Mouse (Mus musculus) gastrocnemius, postnatal 25 days (tissue): ENCODE data around the gene Myo1d. TPM values are rescaled to one million over a fixed set of nuclear protein-coding genes. Genes with fewer than 3 reads are reported as not detected.

Experiments
- DNase-seq: peaks from one replicate; pipeline ENCODE4 v3.0.0; 2022
- total RNA-seq, 2 experiments: library from RNA; stranded (reverse); gene quantifications; 1 replicate in 1 of 2; 2 replicates in 1 of 2; pipeline ENCODE4 v1.2.3; 2021

Myo1d gene
- total RNA-seq, 2 experiments from 2014 or later = 3.0 to 3.9 TPM

DNA sequence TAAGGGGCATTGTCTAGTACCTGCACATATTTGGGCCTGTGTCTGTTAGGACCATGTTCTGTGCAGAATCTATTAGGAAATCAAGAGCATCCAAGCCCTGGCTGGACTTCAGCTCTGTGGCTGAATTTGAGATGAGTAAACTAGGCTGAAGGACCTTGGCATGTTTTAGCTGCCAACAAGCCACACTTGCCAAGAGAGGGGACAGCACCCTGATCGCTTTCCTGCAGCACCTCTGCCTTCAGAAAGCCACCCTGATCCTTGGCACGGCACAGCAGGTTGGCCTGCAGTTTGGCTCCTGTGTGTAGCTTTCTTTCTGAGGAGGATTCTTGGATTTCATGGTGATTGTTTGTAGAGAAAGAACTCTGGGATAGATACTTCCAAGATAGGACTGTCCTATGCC, 1.7 kb upstream of the Myo1d start:
- DNase-seq = no peak

DNA sequence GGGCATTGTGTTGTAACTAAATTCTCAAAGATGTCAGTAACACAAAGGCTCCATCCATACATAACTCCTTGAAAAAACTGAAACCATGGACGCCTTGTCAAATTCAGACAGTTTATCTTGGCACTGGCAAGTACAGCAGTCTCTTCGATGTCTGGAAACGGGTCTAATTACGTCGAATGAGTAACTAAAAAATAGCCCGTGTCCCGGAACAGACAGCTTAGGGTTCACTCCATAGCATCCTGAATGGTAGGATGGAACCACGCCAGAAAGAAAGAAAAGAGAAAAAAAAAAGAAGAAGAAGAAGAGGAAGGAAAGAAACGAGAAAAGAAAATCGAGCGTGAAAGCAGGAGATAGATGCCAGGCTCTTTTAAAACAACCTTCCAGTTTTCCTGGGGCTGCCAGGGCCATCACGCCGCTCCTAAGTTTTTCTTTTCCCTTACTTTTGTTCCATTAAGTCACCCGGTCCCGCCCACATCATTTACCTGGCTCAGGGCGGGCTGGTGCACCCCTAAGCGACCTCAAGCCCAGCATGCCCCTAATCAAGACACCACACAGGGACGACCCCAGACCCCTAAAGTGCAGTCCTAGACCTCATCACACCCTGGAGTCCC, 804 bp downstream of the Myo1d start:
- no peak for DNase-seq

DNA sequence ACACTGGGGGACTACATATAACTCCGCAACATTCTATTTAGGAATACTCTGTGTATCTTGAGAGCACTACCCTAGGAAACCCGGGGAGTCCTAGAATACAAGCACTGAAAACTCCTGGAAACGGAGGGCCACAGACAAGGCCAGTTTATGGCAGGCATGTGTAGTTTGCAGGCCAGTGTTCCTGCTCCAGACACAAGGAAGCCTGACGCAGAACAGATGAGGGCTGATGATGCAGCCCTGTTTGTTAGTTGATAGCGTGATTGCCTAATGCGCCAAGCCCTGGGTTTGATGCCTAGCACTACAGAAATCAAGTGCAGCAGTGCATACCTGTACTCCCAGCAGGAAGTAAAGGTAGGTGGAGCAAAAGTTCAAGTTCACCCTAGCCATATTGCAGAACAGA, 1.7 kb downstream of the Myo1d start:
- no peak for DNase-seq

DNA sequence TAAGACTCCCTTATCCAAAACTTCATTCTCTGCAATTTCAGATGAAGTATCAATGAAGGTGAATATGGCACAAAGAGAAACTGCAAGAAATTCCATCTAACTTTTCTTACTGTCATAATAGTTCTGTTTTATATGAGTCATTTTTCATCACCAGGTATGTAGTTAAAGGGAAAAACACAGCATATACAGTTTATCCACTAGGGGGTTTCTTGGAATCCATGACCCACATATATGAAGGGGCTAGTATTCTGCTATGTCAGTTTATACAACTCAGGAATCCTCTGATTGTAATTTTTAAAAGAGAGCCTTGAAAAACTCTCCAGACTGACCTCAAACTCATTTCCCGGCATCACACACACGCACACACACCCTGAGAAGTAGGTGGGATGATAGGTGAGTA, 2.1 kb downstream of the Myo1d start:
- DNase-seq = no peak

DNA sequence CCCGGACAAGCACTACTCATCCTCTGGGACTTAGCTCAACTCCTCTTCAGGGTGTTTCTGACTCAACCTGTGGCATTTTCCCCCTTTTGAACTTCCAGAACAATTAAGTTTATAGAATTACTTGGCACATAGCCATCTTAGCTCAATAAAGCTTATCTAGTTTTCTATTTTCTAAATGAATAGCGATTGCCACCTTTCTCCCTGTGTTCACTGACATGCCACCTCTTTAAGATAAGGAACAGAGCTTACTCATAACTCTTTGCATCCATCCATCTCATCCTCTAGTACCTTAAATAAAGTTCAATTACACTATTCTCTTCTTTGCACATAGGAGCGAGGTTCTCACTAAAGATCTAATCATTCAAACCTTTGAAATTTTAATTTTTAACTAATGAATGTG, 4.3 kb downstream of the Myo1d start:
- no peak for DNase-seq

DNA sequence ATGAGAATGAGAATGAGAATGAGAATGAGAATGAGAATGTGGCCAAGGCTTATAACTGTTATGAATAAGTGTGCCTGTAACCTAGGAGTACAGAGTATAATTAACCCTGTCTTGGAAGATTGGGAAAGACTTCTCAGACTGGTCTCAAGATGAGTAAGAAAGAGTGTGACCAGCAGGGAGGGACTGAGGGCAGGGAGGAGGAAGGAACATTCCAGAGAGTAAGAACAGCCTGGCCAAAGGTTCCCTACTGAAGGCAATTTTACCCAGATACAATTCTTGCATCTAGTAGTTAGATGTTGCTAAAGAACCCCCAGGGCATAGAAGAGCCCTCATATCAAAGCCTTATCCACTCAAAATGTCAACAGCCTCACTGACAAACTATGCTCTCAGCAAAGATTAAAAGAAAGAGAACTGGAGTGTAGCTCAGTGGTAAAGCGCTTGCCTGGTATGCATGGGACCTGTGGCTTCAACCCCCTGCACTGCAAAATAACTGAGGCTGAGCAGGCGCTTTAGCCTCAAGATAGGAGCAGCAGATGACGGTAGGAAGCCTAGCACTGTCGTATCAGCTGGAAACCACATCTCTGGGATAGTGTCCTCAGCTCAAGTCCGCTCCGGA, 7.1 kb downstream of the Myo1d start:
- DNase-seq = no peak

DNA sequence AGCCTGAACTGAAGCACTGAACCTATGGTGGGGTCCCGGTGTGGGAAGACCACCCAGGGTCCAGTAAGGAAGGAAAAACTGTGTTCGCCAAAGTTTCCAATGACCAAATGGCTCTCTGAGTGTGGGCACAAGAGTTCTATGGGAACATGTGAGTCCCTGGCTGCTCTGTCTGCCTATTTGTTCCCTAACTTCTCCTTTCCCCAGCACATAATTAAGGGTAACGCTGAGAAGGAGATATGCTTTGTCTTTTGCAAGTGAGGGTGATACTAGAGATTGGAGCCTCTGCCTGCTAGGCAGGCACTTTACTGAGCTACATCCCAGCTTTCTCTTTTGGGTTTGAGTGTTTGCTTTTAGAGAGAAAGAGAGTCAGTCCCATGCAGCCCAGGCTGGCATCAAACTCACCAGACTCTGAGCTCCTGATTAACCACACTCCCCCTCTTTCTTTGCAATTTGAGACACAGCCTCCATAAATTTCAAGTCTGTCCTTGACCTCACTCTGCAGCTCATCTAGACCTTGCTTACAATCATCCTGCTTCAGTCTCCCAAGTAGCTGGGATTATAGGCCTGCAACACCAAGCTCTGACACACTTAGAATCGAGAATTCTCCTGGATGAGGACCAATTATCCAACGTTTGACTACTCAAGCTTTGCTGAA, 8.1 kb downstream of the Myo1d start:
- DNase-seq = no peak

DNA sequence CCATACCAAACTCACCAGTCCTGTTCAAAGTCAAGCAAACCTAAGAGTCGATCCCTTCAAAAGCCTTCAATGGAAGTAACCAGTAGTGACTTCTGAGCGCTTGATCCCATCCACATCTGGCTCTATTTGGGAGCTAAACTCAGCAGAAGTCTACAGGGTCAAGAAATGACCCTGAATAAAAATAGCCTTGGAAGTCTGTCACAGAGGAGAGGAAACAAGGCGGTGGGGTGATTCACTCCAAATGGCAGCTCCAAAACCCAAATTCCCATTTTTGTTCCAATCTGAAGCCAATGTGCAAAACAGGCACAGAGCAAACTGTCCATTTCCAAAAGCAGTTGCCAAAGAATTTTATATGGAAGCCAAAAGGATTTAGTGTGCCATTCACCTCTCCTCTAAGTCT, 8.6 kb downstream of the Myo1d start:
- DNase-seq = no peak

DNA sequence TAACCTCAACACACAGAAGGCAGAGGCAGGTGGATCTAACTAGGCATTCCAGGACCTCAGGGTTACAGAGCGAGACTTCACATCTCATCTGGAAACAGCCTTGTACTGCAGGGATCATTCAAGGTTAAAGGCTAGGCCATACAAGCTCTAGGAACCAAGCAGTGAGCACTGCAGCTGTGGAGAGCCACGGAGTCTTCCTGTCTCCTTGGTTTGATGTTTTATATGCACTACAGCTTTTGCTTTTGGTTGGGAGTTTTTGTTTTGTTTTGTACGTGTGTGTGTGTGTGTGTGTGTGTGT, 12.6 kb downstream of the Myo1d start:
- no peak for DNase-seq

DNA sequence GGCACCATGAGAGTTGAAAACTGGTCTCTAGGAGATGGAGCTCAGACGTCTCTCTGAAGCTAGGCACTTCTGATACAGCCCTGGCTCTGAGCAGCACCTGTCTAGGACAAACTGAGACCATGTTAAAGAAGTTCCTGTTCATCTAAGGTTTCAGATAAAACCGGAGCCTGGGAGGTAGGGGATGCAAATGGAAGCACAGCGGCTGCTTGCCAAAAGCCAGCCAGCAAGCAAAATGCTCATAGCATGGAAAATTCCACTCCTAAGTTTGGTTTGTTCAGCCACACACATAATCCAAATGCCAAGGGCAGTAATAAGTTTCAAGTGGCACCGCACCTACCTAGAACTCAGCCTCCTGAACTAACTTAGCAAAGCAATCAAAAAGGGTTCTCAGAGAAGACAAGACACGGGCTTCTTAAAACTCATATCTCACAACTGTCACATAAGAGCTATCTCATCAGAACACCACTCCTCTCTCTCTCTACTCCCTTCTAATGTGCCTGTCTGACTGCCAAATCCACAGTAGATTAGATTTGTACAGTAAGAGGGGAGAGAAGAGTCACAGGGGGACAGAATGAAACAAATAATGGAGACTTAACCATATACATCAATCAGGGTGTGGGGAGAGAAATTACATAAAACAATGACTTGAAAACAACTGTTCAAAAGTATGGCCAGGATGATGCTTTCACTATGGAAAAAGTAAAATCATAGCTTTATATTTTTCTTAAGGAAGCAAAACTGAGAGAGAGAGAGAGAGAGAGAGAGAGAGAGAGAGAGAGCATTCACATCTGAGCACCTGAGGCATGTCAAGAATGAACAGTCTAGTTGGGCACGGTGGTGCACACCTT, 13.1 kb downstream of the Myo1d start:
- DNase-seq = no peak

DNA sequence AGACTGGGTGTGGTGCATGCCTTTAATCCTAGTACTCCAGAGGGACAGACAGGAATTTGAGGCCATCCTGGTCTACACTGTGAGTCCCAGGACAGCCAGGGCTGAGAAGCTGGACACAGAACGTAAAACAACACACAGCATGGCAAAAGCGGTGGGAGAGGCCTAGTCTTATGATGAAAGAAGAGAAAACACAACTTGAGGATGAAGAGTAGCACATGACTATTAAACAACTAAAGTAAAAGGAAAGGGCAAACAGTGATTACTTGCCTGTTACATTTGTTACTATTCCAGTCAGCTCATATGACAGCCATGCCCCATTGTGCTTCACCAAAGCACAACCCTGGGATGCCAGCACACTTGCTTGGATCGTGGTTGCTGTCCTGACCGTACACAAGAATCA, 13.8 kb downstream of the Myo1d start:
- DNase-seq = no peak

DNA sequence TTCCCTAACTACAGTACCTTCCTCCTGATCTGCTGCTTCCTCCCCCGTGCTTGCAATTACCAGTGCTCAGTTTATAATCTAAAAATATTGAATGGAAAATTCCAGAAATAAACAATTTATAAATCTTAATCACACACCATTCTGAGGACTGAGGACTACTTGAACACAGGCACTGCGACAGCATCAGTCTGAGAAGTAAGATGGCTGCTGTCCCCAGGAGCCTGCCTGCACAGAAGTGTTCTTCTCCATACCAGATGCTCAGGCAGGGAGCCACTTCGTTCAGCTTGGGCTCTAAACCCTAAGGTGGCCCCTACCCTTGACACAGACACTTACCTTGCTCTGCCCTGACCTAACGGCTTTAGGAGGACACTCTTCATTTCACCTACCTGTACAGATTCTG, 17.8 kb downstream of the Myo1d start:
- DNase-seq = no peak

DNA sequence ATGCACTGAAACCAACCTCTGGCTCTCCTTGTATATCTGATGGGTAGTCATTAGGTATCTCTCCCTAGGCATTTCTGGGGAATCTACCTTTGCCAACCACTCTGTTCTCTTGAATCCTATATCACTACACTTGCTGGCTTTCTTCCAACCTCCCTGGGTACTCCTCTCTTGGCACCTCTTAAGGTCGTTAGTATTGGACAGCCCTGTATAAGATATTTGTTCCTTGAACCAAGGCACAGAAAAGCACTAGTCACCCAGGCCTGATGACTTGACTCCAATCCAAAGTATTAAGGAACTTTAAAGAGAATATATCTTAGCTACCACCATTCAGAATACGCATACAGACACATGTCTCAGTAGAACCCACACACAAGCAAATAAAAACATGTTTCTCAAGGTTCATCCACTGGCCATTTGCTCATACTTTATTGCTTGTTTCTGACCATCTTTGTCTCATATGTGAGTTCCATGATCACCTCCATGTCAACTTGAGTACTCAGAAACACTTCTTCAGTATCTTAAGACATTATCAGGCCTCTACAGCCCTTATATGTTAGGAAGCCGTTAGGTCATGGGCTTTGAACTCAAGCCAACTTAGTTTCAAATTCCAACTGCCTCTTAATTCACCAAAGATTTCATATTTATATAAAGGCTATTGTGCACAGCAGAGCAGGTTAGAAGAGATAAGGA, 18.4 kb downstream of the Myo1d start:
- no peak for DNase-seq

DNA sequence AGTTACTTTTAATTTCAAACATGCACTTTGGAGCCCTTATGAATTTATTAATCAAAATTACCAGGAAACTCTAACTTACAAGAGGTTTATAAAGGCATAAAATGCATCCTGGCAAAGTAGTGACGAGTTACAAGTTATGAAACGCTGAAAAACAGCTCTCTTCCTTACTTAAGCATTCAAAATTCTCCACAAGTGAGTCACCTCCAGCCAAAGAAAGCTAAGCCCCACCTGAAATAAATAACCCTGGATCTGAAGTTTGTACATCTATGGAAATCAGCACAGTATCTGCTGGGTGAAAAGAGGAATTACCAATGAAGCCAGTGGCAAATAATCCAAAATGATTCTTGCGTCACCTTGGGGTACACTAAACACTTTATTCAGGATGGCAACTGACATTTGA, 20.8 kb downstream of the Myo1d start:
- DNase-seq = no peak

DNA sequence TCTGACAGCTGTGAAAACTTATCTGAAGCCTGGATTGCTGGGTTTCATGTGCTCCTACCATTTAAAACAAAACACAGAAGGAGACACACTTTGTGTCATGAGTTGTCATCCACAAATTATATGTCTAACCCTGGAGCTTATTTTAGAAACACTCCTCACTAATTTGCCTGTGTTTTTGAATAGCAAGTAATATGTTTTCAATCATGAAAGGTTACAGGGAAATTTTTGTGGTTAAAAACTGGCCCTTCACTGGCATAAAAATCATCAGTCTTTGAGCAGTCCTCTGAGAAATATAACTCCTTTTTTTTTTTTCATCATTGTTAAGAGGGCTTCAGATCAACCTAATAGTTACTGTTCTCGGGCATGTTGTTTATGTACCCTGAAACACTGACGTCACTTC, 25.6 kb downstream of the Myo1d start:
- DNase-seq = no peak

DNA sequence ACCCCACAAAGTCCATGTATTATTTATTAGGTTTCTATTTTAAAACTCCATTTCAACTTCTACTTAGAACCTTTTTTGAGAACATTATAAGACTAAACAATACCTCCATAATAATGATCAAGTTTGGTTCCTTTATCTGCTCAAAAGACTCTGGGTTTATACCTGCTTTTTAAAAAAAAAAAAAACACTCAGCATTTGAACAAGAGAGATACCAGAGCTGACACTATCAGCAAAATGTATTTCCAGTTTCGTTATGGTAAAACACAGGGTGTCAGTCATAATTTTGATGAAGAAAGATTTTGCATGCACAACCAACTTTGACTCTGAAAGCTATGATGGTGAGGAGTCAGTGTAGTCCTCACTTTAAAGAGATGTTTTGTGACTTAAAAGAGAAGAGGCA, 28.7 kb downstream of the Myo1d start:
- no peak for DNase-seq

DNA sequence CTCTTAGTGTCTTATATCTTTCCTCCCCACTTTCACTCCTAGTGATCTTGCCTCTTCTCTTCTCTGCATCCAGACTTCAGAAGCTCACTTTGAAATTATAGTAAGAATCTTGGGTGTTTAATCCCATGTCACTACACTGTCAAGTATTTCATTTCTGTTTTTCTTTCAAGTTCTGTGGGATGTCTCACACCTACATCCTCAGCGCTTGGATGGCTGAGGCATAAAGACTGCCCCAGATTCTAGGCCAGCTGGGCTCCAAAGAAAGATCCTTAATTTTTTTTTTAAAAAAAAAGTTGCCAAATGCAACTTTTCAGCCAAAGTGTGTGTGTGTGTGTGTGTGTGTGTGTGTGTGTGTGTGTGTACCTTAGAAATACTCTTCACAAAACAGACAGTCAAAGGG, 30.6 kb downstream of the Myo1d start:
- no peak for DNase-seq

DNA sequence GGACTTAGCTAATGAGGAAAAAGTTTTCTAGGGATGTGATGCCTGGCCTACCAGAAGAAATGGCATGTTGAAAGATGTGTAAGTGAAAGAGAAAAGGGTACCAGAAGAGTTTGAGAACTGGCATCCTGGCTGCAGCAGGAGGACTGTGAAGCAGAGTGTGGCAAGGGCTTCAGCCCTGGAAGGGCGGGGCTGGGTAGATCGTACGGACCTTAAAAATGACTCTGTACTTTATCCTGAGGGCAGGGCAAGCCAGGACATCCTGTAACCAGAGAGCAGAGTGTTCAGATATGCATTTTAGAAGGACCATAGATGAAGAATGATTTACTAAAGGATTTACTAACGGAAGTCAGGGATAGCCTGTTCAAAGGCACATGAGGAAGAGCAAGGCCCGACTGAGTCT, 34.4 kb downstream of the Myo1d start:
- no peak for DNase-seq

DNA sequence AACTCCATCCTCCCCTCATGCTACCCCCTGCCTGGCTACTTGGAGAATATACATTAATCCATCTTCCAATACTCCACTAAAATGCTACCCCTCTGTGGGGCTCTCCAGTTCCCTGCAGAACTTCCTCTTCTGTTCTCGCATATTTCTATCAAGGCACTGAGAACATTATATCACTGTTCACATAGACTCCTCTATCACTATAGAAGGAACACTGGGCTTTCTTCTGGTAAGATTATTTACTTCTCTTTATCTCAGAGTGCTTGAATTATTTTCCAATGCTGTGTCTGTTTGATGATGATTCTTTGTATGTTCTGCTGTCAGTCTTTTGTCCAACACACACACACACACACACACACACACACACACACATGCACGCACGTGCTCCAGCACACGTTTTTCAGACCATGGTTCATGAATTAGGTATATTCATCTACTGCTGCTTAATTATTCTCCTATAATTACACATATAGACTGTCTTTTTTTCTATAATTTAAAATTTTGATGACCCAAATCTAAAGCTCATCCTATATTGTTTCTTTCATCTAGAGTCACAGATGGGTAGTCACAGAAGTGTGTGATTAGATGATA, 35.9 kb downstream of the Myo1d start:
- no peak for DNase-seq

DNA sequence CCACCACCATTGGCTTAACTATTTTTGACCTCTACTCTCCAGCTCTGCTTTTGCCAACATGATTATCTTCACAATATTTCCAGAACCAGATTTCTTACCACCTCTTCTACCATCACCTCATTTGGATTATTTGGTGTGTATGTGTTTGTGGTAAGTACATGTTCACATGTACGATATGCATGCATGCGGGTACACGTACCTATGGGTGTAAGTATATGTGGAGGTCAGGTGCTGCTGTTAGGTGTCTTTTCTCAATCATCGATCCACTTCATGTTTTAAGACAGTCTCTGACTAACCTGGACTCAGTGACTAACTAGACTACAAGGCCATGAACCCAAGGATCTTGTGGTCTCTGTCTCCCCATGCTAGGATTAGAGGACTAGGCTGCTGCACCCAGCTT, 37.4 kb downstream of the Myo1d start:
- no peak for DNase-seq

DNA sequence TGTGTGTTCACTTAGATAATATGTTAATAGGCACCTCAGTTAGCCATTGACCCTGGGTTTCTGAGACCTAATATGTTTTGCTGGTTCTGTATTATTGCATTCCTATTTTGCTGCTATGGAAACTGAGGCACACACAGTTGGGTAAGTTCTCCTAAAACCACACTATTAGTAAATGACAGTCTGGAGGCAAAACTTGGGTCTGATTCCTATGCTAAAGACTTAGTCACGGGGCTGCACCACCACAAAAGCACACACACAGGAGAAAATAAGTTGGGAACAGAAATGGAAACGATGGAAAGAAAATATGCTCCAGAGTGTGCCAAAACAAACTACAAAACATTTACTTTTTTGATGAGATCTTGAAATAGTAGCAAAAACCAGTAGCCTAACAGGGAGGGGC, 45.1 kb downstream of the Myo1d start:
- no peak for DNase-seq

DNA sequence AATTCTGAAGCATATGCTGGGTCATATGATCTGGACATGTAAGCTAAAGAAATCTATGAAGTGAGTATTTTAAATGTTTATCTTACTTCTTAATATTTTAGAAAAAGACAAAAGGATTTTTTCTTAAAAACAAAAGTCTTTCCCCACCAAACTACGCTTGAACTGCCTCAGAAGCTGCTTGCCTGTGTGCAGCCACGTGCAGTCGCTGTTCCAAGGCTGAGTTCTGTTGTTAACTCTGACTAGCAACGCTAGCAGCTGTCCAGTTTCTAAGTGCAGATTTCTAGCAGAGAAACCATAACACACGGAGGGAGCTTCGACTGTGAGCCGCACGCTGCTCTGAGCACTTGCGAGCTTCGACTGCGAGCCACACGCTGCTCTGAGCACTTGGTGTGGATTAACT, 55.1 kb downstream of the Myo1d start:
- no peak for DNase-seq
